Mouse (Mus musculus) T-cell, adult 66 days (primary cell): Measurements from ENCODE around the gene Vwa5b2. TPM values are rescaled to one million over a fixed set of nuclear protein-coding genes. Genes with fewer than 3 reads are reported as not detected.

Source experiments
- total RNA-seq, 2 experiments: library from RNA; stranded (reverse); gene quantifications; 3 replicates in 1 of 2; 4 replicates in 1 of 2; pipeline ENCODE4 v1.2.4; 2023

Vwa5b2 gene
- under 1 TPM in 1 of 2 experiments, not detected in 1; 0.33 TPM for total RNA-seq

DNA sequence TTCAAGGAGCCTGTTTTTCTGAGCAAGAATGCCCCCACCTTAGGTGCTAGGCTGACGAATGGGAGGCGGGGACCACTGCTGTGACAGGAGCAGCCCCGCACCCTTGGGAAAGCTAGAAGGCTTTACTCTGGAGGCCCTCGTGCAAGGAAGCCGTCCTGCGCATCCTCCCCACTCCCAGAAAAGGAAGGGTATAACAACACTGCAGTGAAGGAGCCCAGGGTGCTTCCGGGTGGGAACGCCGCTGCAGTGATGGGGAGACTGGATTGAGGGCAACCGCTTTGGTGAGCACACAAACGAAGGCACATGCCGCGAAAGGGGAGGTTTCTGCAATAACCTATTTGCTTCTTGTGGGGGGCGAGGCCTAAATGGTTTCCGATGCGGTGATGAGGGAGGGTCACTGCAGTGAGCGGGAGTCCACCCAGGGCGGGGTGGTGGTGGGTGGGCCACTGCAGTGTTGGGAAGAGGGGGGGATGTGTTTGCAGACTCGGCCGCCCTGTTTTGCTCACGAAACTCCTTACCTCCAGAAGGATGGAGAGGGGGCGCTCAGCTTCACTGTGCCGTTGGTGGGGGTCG is at the start of gene Vwa5b2:
Vwa5b2 (plus strand) TSS at position 106 of the 573 bp plus-strand sequence.

DNA sequence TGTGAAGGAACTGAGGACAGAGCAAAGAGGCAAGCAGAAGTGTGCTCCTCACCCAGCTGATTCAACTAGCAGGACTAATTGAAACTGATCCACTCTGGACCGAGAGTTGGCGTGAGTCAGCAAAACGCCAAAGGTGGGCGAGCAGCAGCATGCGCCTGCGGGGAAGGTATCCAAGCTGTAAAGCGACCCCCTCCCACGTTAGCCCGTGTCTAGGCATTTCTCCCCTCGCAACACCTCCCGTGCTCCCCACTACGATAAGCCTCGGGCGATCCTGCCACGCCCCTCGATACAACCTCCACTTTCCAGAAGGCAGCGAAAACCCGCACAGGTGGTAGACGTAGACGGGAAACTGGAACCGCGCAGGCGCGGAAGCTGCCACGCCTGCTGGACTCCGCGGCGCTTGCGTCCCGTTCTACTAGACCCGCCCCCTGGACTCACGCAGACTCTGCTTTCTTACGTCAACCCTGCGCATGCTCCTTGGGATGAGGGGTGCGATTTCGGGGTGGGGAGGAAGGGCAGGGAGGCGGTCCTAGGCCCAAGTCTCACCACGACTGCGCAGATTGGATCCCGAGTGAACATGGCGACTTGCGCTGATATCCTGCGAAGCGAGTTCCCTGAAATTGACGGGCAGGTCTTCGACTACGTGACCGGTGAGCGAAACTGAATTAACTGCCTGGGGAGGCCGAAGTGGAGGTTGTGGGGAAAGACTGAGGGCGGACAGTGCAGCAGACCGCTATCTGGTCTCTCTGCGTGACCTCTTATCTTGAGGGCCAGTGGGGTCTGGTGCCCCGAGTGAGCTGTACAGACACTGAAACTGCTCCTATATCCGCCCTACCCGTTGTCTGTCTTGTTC is 40.9 kb upstream of the Vwa5b2 start, which contains the start of gene Abcf3:
Abcf3 (plus strand) TSS at position 482 of the 853 bp plus-strand sequence.

DNA sequence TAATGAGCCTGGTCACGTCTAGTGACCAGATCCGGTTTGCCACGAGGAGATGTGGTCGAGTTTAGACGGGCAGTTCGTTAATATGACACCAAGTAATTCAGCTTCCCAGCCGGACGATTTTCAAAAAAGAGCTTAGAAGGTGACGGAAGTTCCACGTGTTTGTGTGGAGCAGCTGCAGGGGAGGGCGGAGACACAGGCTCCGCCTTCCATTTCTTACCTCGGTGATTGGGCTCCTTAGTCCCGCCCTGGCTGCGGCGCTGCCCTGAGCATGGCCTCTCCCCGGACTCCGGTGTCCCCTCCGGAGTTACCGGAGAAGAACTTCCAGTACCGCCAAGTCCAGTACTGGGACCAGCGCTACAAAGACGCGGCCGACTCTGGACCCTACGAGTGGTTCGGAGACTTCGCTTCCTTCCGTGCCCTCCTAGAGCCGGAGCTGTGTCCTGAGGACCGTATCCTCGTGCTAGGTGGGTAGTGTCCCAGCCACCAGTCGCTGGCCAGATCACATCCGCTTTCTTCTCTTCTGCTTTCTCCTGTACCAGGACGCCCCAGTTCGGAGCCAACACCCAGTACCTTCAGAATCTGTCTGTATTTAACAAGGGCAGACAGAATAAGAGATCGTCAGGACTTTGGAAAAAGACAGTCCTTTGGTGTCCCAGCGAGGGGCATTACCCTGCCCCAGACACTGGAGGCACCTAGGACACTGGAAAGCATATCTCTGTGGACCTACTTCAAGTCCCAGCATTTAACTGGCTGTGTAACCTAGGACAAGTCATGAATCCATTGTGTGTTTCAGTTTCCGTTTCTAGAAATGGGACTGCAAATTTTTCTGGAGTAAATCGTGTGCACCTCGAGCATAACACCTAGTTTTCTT is 22.3 kb downstream of the Vwa5b2 start, which contains the start of the genes Eef1akmt4, Gm49333 and Alg3:
Eef1akmt4 (plus strand) TSS at position 237 of the 871 bp plus-strand sequence.
Gm49333 (plus strand) TSS at position 254 of the 871 bp plus-strand sequence.
Alg3 (minus strand) TSS at position 379 of the 871 bp plus-strand sequence.

DNA sequence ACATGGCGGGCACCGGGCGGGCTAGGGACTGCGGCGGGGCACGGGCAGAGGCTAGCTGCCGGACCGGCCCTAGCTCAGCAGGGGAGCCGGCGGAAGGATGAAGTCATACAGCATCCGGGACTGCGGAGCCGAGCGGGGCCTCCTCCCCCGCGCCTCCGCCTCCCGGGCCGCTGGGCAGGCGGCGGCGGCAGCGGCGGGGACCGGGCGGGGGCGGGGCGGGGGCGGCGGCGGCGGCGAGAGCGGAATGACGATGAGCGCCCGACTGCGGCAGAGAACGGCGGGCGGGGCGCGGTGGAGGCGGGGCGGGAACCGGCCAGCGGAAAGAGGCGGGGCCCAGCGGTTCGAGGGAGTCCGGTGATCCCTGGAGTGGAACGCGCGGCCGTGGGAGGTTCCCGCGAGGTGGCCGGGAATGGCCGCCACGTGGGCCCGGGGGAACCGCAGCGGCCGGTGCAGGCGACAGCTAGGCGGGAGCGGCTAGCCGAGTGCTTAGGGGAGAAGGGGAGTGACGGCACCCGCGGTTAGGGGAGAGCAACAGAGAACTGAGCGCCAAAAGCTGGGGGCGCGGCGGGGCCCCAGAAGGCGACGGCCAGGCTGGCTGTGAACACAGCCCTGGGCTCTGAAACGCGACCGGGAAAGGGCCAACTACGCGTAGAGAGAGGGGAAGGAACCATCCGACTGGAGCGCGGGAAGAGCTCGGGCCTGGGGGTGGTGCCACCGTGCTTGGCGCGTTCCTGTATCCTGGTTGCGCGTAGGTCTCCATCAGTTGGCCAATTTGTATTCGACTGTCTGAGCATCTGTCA is 32.1 kb downstream of the Vwa5b2 start, which contains the start of gene Camk2n2:
Camk2n2 (minus strand) TSS at position 97 of the 800 bp plus-strand sequence.

DNA sequence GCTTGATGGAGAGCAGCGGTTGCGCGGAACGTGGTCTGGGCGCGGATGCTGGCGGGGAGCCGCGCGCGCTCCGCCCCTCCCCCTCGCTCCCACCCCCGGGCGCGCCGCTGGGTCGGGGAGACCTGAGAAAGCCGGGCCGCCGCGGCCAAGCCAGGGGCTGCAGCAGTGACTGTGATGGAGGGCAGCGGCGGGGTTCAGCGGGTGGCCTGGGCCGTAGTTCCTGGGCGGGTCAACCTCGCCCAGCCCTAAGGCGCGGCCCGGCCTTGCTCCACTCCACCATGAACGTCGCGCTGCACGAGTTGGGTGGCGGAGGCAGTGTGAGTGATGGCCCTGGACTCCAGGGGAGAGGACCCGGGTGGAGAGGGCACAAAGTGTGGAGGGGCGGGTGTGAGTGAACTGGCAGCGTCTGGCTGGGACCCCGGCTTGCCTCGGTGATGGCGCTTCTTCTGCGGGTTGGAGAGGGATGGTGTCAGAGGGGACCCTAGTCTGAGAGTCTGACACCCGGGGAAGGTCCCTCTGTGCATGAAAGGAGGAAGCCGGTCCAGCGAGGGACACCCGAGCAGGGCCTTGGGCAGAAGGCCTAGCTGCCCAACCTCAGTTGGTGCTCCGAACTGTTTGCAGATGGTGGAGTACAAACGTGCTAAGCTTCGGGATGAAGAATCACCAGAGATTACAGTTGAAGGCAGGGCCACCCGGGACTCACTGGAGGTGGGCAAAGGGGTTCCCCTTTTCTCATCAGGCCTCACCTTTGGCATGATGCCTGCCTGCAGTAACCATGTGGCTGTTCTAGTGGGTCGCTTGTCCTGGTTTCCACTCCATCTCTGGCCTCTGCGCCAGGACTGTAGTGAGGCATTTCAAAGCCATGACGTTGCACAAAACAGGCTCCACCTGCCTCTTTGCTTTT is 40.7 kb downstream of the Vwa5b2 start, which contains the start of gene Ece2:
Ece2 (plus strand) TSS at position 98 of the 904 bp plus-strand sequence.

DNA sequence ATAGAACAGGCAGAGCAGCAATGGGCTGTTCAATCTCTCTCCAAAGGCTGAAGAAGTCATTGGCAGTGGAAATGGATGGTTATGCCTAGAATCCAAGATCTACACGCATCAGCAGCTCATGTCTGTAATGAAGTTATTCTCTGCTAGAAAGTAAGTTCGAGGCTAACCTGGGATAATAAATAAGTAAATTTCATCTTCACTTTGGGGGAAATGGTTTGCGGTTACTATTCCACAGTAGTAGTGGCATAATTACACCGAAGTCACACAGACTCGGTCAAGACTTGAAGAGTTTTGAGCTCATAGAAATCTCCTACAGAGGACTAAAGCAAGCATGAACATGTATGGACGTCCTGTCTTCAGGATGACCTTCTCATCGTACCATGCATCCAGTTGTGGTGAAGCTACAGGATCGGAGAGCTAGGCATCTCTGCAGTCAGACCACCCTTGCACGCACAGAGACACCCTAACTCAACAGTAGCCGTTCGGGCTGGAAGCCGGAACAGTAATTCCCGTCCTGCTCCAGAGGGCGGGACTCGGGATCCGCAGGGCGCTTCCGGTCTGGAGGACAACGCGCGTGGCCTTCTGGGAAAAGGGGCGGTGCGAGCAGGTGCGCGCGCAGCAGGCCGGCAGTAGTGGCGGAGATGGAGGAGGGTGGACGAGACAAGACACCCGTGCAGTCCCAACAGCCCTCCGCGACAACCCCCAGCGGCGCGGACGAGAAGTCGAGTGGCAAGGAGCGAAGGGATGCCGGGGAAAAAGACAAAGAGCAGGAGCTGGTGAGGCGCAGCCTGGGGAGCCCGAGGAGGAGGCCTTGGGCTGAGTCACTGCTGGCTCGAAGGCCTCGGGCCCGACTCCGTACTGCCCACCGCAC is 62.0 kb downstream of the Vwa5b2 start, which contains the start of gene Psmd2:
Psmd2 (plus strand) TSS at position 577 of the 871 bp plus-strand sequence.

Other genes starting within 250 kb of the Vwa5b2 start
- 10 to 100 TPM; 74.4 to 79.5 TPM for gene Abcc5, start 163.1 kb upstream of the Vwa5b2 start, total RNA-seq
- 10 to 100 TPM; 50.6 to 52.9 TPM for gene Eif2b5, start 90.7 kb upstream of the Vwa5b2 start, total RNA-seq
- 10 to 100 TPM; 42.8 to 42.9 TPM for gene Dvl3, start 72.5 kb upstream of the Vwa5b2 start, total RNA-seq
- gene Ap2m1, start 54.0 kb upstream of the Vwa5b2 start, total RNA-seq: 100 to 1,000 TPM; 172 to 203 TPM
- gene Abcf3, start 40.9 kb upstream of the Vwa5b2 start, total RNA-seq: 100 to 1,000 TPM in 1 of 2 experiments, 10 to 100 TPM in 1; 88.3 to 112 TPM
- 10 to 100 TPM; 10.3 to 11.8 TPM for gene Eef1akmt4, start 22.1 kb downstream of the Vwa5b2 start, total RNA-seq
- not detected for gene Gm49333, start 22.1 kb downstream of the Vwa5b2 start, total RNA-seq
- gene Alg3, start 22.3 kb downstream of the Vwa5b2 start, total RNA-seq: 10 to 100 TPM; 11.3 to 13.0 TPM
- not detected for gene Camk2n2, start 31.8 kb downstream of the Vwa5b2 start, total RNA-seq
- gene Ece2, start 40.4 kb downstream of the Vwa5b2 start, total RNA-seq: not detected
- 100 to 1,000 TPM; 116 to 129 TPM for gene Psmd2, start 62.2 kb downstream of the Vwa5b2 start, total RNA-seq
- 100 to 1,000 TPM; 305 to 311 TPM for gene Eif4g1, start 78.8 kb downstream of the Vwa5b2 start, total RNA-seq
- 1 to 10 TPM; 2.2 to 2.5 TPM for gene Fam131a, start 103.8 kb downstream of the Vwa5b2 start, total RNA-seq
- gene Polr2h, start 128.2 kb downstream of the Vwa5b2 start, total RNA-seq: 10 to 100 TPM; 23.6 to 24.4 TPM
- 1 to 10 TPM; 3.0 to 4.6 TPM for gene Clcn2, start 128.3 kb downstream of the Vwa5b2 start, total RNA-seq
- not detected for gene Chrd, start 143.7 kb downstream of the Vwa5b2 start, total RNA-seq
- gene Thpo, start 145.0 kb downstream of the Vwa5b2 start, total RNA-seq: not detected